Mouse (Mus musculus): ENCODE data around the gene Cd55. TPM values are rescaled to one million over a fixed set of nuclear protein-coding genes. Genes with fewer than 3 reads are reported as not detected.
A peak's percentile ranks its signal among the peaks of the same experiment; 100 is the strongest.
"Not testable (repeated sequence)": the region's sequence is repeated elsewhere in the genome, so short reads cannot be mapped to it uniquely, and the experiment has no call there.

Cd55 gene
- 10 to 100 TPM; 11.9 to 15.1 TPM for total RNA-seq (2021)
- long read RNA-seq, experiment 1, partial matches to known transcripts: 3 of 7 reads
- long read RNA-seq, experiment 1, other reads (novel, unspliced or antisense): 1 of 7 reads
- long read RNA-seq, experiment 2, transcript Cd55-201 (10 exons, 2,533 nt): major isoform, 5 of 11 reads
- long read RNA-seq, experiment 2, partial matches to known transcripts: 1 of 11 reads
- long read RNA-seq, experiment 2, other reads (novel, unspliced or antisense): 4 of 11 reads

GRCm38 (mm10) chr1:130462084-130462861 lies at the start of gene Cd55:
Gene Cd55 (minus strand): TSS chr1:130462744.
- peak; percentile 88 to 90 for DNase-seq
- intact Hi-C loops (cut with DNase I): loop anchor here (5.0 kb wide), 1 partner anchor 50 kb away; no protein-coding TSS in a partner anchor

GRCm38 (mm10) chr1:130511823-130512370 lies 49.4 kb upstream of the Cd55 start:
- DNase-seq: peak; percentile 33 to 63
- intact Hi-C loops (cut with DNase I): loop anchor here (5.0 kb wide), 1 partner anchor 50 kb away; the partner anchor contains the start of gene Cd55

GRCm38 (mm10) chr1:130508957-130509350 lies 46.4 kb upstream of the Cd55 start:
- DNase-seq: no peak
- intact Hi-C loops (cut with DNase I): no loop called here

- DNase-seq: no peak
- intact Hi-C loops (cut with DNase I): no loop called here
Observed at GRCm38 (mm10) chr1:130508030-130508956, 45.7 kb upstream of the Cd55 start.

- intact Hi-C loops (cut with DNase I): no loop called here
- no peak for DNase-seq
Observed at GRCm38 (mm10) chr1:130507408-130507807, 44.9 kb upstream of the Cd55 start.

- DNase-seq: no peak
- intact Hi-C loops (cut with DNase I): no loop called here
Observed at GRCm38 (mm10) chr1:130499962-130500361, 37.4 kb upstream of the Cd55 start.

GRCm38 (mm10) chr1:130498331-130498730 lies 35.8 kb upstream of the Cd55 start:
- intact Hi-C loops (cut with DNase I): no loop called here
- DNase-seq: no peak

- no peak for DNase-seq
- intact Hi-C loops (cut with DNase I): no loop called here
Observed at GRCm38 (mm10) chr1:130486816-130487545, 24.4 kb upstream of the Cd55 start.

- intact Hi-C loops (cut with DNase I): no loop called here
- DNase-seq: no peak
Observed at GRCm38 (mm10) chr1:130485828-130486620, 23.5 kb upstream of the Cd55 start.

- no peak for DNase-seq
- intact Hi-C loops (cut with DNase I): no loop called here
Observed at GRCm38 (mm10) chr1:130485376-130485775, 22.8 kb upstream of the Cd55 start.

- DNase-seq: no peak
- intact Hi-C loops (cut with DNase I): no loop called here
Observed at GRCm38 (mm10) chr1:130474936-130475335, 12.4 kb upstream of the Cd55 start.

- DNase-seq: peak in 1 of 2 experiments; percentile 8
- intact Hi-C loops (cut with DNase I): no loop called here
Observed at GRCm38 (mm10) chr1:130474226-130474625, 11.7 kb upstream of the Cd55 start.

- DNase-seq: no peak
- intact Hi-C loops (cut with DNase I): no loop called here
Observed at GRCm38 (mm10) chr1:130470074-130470473, 7.5 kb upstream of the Cd55 start.

- intact Hi-C loops (cut with DNase I): no loop called here
- DNase-seq: no peak
Observed at GRCm38 (mm10) chr1:130467453-130467852, 4.9 kb upstream of the Cd55 start.

- intact Hi-C loops (cut with DNase I): loop anchor here (5.0 kb wide), 1 partner anchor 48 kb away; no protein-coding TSS in a partner anchor
- no peak for DNase-seq
Observed at GRCm38 (mm10) chr1:130464173-130464572, 1.6 kb upstream of the Cd55 start.

- intact Hi-C loops (cut with DNase I): loop anchor here (5.0 kb wide), 1 partner anchor 49 kb away; no protein-coding TSS in a partner anchor
Observed at GRCm38 (mm10) chr1:130462867-130463266, 323 bp upstream of the Cd55 start.

GRCm38 (mm10) chr1:130455111-130455510 lies 7.4 kb downstream of the Cd55 start:
- intact Hi-C loops (cut with DNase I): no loop called here
- DNase-seq: no peak

More at GRCm38 (mm10) chr1:130462867-130463266, 323 bp upstream of the Cd55 start:
- no peak for DNase-seq

- intact Hi-C loops (cut with DNase I); DNase-seq: not testable (repeated sequence)
Observed at GRCm38 (mm10) chr1:130442930-130443329, 19.6 kb downstream of the Cd55 start.

- intact Hi-C loops (cut with DNase I): no loop called here
- DNase-seq: no peak
Observed at GRCm38 (mm10) chr1:130430920-130431319, 31.6 kb downstream of the Cd55 start.
